Mouse (Mus musculus): ENCODE results near the gene Olfr655. TPM values are rescaled to one million over a fixed set of nuclear protein-coding genes. Genes with fewer than 3 reads are reported as not detected.

The Olfr655 gene
- not detected in 2 replicates for polyA plus RNA-seq (2015; fragmentation: Nextera tagmentation; extraction: Ambion mirVana)

DNA sequence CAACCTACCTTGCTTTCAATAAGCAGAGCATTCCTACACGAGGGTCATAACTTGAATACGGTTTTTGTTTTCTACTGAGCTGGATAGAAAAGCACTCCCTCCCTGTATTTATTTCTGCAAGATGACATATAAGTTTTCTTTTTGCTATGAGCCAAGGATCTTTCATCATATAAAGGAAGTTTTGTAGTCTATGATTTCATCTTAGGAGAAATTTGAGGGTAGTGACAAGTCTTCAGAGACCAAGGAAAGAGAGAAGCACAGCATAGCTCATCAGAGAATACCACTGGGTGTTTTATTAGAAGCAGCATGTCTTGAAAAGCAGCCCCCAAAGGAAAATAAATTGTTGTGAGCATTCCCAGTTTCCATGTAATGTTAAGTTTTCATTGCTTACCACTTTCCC lies at the start of gene Olfr655:
Gene Olfr655, minus strand, starts transcription at position 101 of the 400 bp plus-strand sequence.
- Histone ChIP-seq H3K4me3 (no peak within 1 kb of the TSS), H3K9ac (no peak within 1 kb of the TSS), H3K4me2 (no peak within 1 kb of the TSS), H3K36me3 (no peaks in the 10 kb centered on the region), H3K27ac (no peak within 1 kb of the TSS), H3K4me1 (no peaks in the 10 kb centered on the region), H3K27me3 (no peaks in the 10 kb centered on the region), H3K9me3 (no peaks in the 10 kb centered on the region)
- no peak for ATAC-seq (ENCODE audit: borderline replicate concordance, extremely low read depth, low FRiP score, low TSS enrichment)
- WGBS: 80% methylated on average over 2 of the region's 2 CpGs

DNA sequence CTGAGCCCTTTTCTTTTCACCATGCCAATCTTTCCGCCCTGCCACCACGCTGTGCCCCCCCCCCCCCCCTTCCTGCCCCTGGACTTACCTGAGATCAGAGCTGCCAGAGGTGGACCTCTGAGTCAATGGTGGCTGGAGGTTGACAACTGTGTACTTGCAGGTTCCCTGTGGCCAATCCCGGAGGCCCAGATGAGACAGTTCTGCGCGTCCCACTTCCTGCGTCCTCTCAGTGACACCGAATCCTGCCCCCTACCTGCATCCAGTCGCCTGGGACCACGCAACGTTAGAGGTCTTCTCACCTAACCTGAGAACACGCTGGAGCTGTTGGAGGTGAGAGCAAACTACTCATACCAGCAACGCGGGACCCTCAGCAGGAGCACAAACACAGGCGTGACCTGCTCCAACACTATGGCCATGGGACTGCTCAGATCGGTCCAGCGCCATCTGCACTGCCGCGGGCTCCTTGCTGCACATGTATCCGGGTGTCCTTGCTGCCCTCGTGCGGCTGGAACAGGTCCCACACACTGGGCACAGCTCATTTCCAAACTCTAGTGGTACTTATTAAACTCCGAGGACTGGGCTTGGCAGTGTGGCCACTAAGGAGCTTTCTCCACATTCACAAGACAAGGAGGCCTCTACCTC lies 45.4 kb upstream of the Olfr655 start, which contains the start of gene Olfr658:
Gene Olfr658, minus strand, starts transcription at position 465 of the 642 bp plus-strand sequence.
- 13% methylated on average over 20 of the region's 22 CpGs for WGBS
- Histone ChIP-seq H3K9ac (no peak within 1 kb of the TSS), H3K4me2 (peak within 1 kb of the TSS; percentile 44), H3K27me3 (no peaks in the 10 kb centered on the region), H3K27ac (no peak within 1 kb of the TSS), H3K9me3 (no peaks in the 10 kb centered on the region), H3K4me1 (no peaks in the 10 kb centered on the region), H3K36me3 (no peaks in the 10 kb centered on the region), H3K4me3 (no peak within 1 kb of the TSS)
- peak; percentile 55 for ATAC-seq (ENCODE audit: borderline replicate concordance, extremely low read depth, low FRiP score, low TSS enrichment)

DNA sequence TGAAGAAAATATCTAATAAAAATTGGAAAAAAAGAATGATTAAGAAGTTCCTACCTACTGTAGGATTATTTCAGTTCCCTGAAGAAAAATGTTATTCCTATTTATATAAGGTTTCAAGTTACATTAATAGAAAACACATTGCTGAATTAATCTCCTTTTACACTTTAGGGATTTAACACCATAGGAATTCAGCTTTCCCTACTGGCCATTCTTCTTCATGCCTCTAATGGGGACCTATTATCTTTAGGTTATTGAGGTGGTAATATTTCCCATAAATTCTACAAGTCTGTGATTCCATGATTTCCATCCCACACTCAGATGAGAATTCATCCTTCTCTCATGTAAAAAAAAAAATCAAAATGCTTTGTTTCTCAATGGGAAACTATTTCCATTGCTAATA lies 22.9 kb upstream of the Olfr655 start, which contains the start of gene Olfr657:
Gene Olfr657, plus strand, starts transcription at position 301 of the 400 bp plus-strand sequence.
- Histone ChIP-seq H3K27ac (no peak within 1 kb of the TSS), H3K4me2 (no peak within 1 kb of the TSS), H3K36me3 (no peaks in the 10 kb centered on the region), H3K4me1 (no peaks in the 10 kb centered on the region), H3K9me3 (no peaks in the 10 kb centered on the region), H3K27me3 (no peaks in the 10 kb centered on the region), H3K9ac (no peak within 1 kb of the TSS), H3K4me3 (no peak within 1 kb of the TSS)
- no peak for ATAC-seq (ENCODE audit: borderline replicate concordance, extremely low read depth, low FRiP score, low TSS enrichment)

DNA sequence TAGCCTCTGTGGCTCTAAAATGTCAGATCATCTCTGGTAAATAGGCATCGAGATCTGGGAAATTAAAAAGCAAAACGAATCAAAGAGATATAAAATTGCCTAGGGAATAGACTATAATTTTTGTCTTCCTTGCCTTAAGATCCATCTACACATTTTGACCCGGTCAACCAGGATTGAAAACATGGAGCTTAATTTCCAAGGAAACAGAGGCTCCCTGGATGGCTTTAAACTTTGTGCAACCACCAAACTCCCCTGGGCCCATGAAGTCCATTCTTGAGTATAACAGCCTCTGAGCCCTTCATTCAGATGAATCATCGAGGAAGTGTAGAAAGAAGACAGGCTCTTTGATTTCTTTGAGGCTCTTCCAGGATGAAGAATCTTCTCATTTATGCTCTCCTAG lies 12.1 kb upstream of the Olfr655 start, which contains the start of gene Olfr656:
Gene Olfr656, plus strand, starts transcription at position 301 of the 400 bp plus-strand sequence.
- ATAC-seq (ENCODE audit: borderline replicate concordance, extremely low read depth, low FRiP score, low TSS enrichment): no peak
- Histone ChIP-seq H3K27ac (no peak within 1 kb of the TSS), H3K9ac (no peak within 1 kb of the TSS)

GRCm38 (mm10) chr7:104604727-104605126 lies 3.1 kb upstream of the Olfr655 start:
- no peaks in the 10 kb centered on the region for H3K27me3 ChIP-seq
- no peak for ATAC-seq (ENCODE audit: borderline replicate concordance, extremely low read depth, low FRiP score, low TSS enrichment)
- H3K27ac ChIP-seq: no peak overlapping the region
- H3K4me1 ChIP-seq: no peaks in the 10 kb centered on the region
- H3K4me3 ChIP-seq: no peak overlapping the region
- H3K9me3 ChIP-seq: no peaks in the 10 kb centered on the region
- H3K36me3 ChIP-seq: no peaks in the 10 kb centered on the region
- H3K9ac ChIP-seq: no peak overlapping the region
- H3K4me2 ChIP-seq: no peak overlapping the region

More for the DNA sequence above, 12.1 kb upstream of the Olfr655 start, which contains the start of gene Olfr656:
- Histone ChIP-seq H3K4me2 (no peak within 1 kb of the TSS), H3K36me3 (no peaks in the 10 kb centered on the region), H3K4me3 (no peak within 1 kb of the TSS), H3K9me3 (no peaks in the 10 kb centered on the region), H3K4me1 (no peaks in the 10 kb centered on the region), H3K27me3 (no peaks in the 10 kb centered on the region)
- 78% methylated on average over 4 of the region's 4 CpGs for whole genome bisulfite sequencing

- 2% methylated on average over 3 of the region's 3 CpGs for WGBS
- H3K36me3 ChIP-seq: no peaks in the 10 kb centered on the region
- no peak for ATAC-seq (ENCODE audit: borderline replicate concordance, extremely low read depth, low FRiP score, low TSS enrichment)
Observed at GRCm38 (mm10) chr7:104603173-104603572, 1.6 kb upstream of the Olfr655 start.

GRCm38 (mm10) chr7:104588274-104588673 lies 13.3 kb downstream of the Olfr655 start:
- no peak for ATAC-seq (ENCODE audit: borderline replicate concordance, extremely low read depth, low FRiP score, low TSS enrichment)
- 80% methylated on average over 5 of the region's 5 CpGs for WGBS

More at GRCm38 (mm10) chr7:104603173-104603572, 1.6 kb upstream of the Olfr655 start:
- Histone ChIP-seq H3K4me3 (no peak overlapping the region), H3K4me2 (no peak overlapping the region), H3K27ac (no peak overlapping the region), H3K9me3 (no peaks in the 10 kb centered on the region), H3K9ac (no peak overlapping the region), H3K4me1 (no peaks in the 10 kb centered on the region), H3K27me3 (no peaks in the 10 kb centered on the region)

GRCm38 (mm10) chr7:104586725-104587124 lies 14.9 kb downstream of the Olfr655 start, which contains the start of gene Olfr654:
Gene Olfr654 (plus strand): TSS chr7:104587025.
- H3K4me3 ChIP-seq: no peak within 1 kb of the TSS
- H3K36me3 ChIP-seq: no peaks in the 10 kb centered on the region
- no peaks in the 10 kb centered on the region for H3K4me1 ChIP-seq
- H3K9ac ChIP-seq: no peak within 1 kb of the TSS
- ATAC-seq (ENCODE audit: borderline replicate concordance, extremely low read depth, low FRiP score, low TSS enrichment): no peak
- H3K27ac ChIP-seq: no peak within 1 kb of the TSS
- no peak within 1 kb of the TSS for H3K4me2 ChIP-seq
- 77% methylated on average over 4 of the region's 4 CpGs for WGBS
- no peaks in the 10 kb centered on the region for H3K27me3 ChIP-seq
- H3K9me3 ChIP-seq: no peaks in the 10 kb centered on the region

More at GRCm38 (mm10) chr7:104588274-104588673, 13.3 kb downstream of the Olfr655 start:
- H3K4me1 ChIP-seq: no peaks in the 10 kb centered on the region
- H3K9ac ChIP-seq: no peak overlapping the region
- H3K36me3 ChIP-seq: no peaks in the 10 kb centered on the region
- no peaks in the 10 kb centered on the region for H3K9me3 ChIP-seq
- H3K4me2 ChIP-seq: no peak overlapping the region
- no peaks in the 10 kb centered on the region for H3K27me3 ChIP-seq
- no peak overlapping the region for H3K4me3 ChIP-seq
- no peak overlapping the region for H3K27ac ChIP-seq

- H3K27ac ChIP-seq: no peak overlapping the region
- WGBS: 69% methylated on average over 4 of the region's 4 CpGs
- no peaks in the 10 kb centered on the region for H3K36me3 ChIP-seq
- H3K4me1 ChIP-seq: no peaks in the 10 kb centered on the region
- H3K27me3 ChIP-seq: no peaks in the 10 kb centered on the region
- H3K4me3 ChIP-seq: no peak overlapping the region
- no peak overlapping the region for H3K4me2 ChIP-seq
- H3K9me3 ChIP-seq: no peaks in the 10 kb centered on the region
- no peak for ATAC-seq (ENCODE audit: borderline replicate concordance, extremely low read depth, low FRiP score, low TSS enrichment)
- no peak overlapping the region for H3K9ac ChIP-seq
Observed at GRCm38 (mm10) chr7:104581429-104581828, 20.1 kb downstream of the Olfr655 start.

GRCm38 (mm10) chr7:104580846-104581245 lies 20.7 kb downstream of the Olfr655 start:
- ATAC-seq (ENCODE audit: borderline replicate concordance, extremely low read depth, low FRiP score, low TSS enrichment): no peak
- no peak overlapping the region for H3K4me2 ChIP-seq
- no peak overlapping the region for H3K9ac ChIP-seq
- H3K4me3 ChIP-seq: no peak overlapping the region
- H3K27me3 ChIP-seq: no peaks in the 10 kb centered on the region
- H3K27ac ChIP-seq: no peak overlapping the region
- 88% methylated on average over 4 of the region's 4 CpGs for whole genome bisulfite sequencing
- H3K9me3 ChIP-seq: no peaks in the 10 kb centered on the region
- no peaks in the 10 kb centered on the region for H3K36me3 ChIP-seq
- H3K4me1 ChIP-seq: no peaks in the 10 kb centered on the region

DNA sequence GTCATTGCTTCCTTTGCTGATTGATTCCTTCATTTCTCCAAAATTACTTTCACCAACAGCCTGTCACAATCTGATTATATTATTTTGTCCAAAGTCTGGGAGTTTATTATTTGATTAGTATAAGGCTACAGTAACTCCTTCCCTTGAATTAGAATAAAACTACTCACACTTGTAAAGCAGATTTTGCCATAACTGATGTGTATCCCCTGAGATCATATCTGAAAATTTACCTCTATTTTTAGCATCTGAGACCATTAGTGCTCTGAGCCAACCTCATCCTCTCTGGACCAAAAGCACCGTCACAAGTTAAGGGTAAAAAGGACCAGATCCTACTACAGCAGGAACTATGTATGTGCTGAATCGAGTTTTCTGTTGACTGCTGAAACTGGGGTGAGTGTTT lies 24.6 kb downstream of the Olfr655 start, which contains the start of gene Olfr653:
Gene Olfr653, plus strand, starts transcription at position 301 of the 400 bp plus-strand sequence.
- no peak for ATAC-seq (ENCODE audit: borderline replicate concordance, extremely low read depth, low FRiP score, low TSS enrichment)
- Histone ChIP-seq H3K4me2 (no peak within 1 kb of the TSS), H3K36me3 (no peaks in the 10 kb centered on the region), H3K27me3 (no peaks in the 10 kb centered on the region), H3K4me3 (no peak within 1 kb of the TSS), H3K4me1 (no peaks in the 10 kb centered on the region), H3K9ac (no peak within 1 kb of the TSS), H3K9me3 (no peaks in the 10 kb centered on the region), H3K27ac (no peak within 1 kb of the TSS)
- 57% methylated on average over 2 of the region's 2 CpGs for WGBS

- H3K27me3 ChIP-seq: no peaks in the 10 kb centered on the region
- H3K36me3 ChIP-seq: no peaks in the 10 kb centered on the region
- no peak within 1 kb of the TSS for H3K4me2 ChIP-seq
- no peaks in the 10 kb centered on the region for H3K4me1 ChIP-seq
- no peak within 1 kb of the TSS for H3K27ac ChIP-seq
- no peak for ATAC-seq (ENCODE audit: borderline replicate concordance, extremely low read depth, low FRiP score, low TSS enrichment)
- no peaks in the 10 kb centered on the region for H3K9me3 ChIP-seq
- H3K9ac ChIP-seq: no peak within 1 kb of the TSS
- H3K4me3 ChIP-seq: no peak within 1 kb of the TSS
Observed at GRCm38 (mm10) chr7:104560601-104561000, 41.0 kb downstream of the Olfr655 start, which contains the start of gene Olfr652. Gene Olfr652 (plus strand): TSS chr7:104560901.
